Mouse (Mus musculus): Measurements from ENCODE around the gene Ltbp3.
A peak's percentile ranks its signal among the peaks of the same experiment; 100 is the strongest.

Gene Ltbp3

DNA sequence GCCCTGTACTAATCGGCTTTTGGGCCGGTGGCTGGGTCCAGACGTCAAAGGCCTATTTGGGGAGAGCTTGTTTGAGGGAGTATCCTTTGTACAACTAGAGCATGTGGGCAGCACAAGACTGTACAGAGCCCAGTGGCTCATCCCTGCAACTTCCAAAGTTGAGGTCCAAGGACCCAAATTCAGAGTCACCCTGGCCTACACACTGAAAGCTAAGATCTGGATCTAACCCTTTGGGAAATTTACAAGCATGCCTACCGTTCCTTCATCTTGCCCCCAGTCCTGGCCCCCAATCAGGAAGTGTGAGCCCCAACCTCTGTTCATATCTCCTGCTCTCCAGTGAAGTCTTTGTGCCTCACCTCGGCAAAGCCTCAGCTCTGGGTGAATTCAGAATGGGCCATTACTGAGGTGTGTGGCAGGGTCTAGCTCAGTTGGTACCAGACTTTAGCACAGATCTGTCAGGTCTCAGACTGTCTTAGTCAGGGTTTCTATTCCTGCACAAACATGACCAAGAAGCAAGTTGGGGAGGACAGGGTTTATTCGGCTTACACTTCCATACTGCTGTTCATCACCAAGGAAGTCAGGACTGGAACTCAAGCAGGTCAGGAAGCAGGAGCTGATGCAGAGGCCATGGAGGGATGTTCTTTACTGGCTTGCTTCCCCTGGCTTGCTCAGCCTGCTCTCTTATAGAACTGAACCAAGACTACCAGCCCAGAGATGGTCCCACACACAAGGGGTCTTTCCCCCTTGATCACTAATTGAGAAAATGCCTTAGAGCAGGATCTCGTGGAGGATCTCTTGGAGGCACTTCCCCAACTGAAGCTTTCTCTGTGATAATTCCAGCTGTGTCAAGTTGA, 53.4 kb downstream of the Ltbp3 start:
- peak; percentile 31 for DNase-seq

- DNase-seq, result peak; percentile 54
Measured at GRCm38 (mm10) chr19:5794771-5795576, 54.3 kb downstream of the Ltbp3 start.

DNA sequence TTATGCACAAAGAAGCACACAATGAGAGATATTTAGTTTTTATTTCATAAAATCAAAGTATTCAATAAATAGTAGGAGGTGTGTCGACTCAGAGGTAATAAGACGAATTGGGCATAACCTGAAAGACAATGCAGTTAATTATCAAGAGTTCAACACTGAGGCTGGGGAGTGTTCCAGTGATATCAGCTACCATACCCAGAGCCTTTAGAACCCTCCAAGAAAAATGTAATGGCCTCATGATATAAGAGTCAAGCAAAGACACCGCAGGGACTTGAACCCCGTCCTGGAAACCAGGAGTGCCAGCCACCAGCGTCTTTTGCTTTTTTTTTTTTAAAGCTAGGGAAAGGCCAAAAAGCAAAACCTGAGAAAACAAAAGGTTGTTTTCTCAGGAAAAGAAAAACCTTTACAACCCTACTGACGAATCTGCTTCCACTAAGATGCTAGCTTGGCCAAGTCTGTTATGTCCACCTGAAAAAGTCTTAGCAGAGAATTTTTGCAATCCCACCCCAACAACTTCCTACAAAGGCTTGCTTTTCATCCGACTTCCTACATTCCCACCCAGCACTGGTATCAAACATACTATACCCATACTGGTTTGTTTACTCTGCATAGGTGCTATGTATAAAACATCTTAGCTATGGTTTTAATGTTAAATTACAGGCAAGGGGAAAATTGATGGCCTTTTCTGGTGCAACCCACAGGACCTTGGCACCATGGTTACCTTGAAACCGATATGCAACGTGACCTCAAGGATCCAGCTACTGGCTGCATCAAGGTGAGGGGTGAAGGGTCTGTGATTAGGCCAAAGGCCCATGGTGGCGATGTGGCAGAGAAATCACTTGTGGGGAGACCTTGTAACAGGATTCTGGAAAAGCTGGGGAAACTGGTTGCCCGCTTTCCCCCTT, 55.2 kb downstream of the Ltbp3 start:
- DNase-seq, result peak; percentile 28

- DNase-seq, result no peak
Measured at GRCm38 (mm10) chr19:5796573-5797111, 55.9 kb downstream of the Ltbp3 start.

DNA sequence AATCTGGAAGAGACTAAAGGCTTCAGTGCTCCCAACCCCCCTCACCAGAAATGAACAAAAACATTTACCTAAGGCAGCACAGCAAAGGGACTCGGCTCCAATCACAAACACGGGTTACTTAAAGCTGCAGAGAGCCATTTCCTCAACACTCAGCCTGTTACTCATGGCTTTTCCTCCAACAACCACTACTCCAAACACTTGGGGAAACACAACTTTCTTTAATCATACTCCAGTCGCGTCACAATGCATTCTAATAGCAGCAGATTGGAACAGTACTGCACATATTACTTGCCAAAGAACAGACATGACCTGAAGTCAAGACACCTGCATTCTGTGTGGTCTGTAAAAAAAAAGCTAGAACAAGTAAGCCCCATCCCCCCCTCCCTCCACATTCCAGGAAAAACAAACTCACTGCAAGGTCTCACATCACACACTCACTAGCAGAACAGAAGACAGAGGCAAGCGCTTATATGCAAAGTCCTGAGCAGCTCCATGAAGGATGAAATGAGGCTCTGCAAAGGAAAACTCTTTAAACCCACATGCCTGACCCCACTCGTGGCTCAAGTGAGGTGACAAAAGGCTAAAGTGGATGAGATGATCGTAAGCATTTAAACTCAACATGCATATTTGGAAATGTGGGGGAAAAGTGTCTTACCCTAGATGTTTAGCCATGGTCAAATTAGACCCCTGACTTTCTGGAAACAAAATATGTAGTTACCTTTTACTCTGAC, 56.8 kb downstream of the Ltbp3 start:
- peak; percentile 44 for DNase-seq

- peak; percentile 40 for DNase-seq
Measured at GRCm38 (mm10) chr19:5798700-5799479, 58.2 kb downstream of the Ltbp3 start.

DNA sequence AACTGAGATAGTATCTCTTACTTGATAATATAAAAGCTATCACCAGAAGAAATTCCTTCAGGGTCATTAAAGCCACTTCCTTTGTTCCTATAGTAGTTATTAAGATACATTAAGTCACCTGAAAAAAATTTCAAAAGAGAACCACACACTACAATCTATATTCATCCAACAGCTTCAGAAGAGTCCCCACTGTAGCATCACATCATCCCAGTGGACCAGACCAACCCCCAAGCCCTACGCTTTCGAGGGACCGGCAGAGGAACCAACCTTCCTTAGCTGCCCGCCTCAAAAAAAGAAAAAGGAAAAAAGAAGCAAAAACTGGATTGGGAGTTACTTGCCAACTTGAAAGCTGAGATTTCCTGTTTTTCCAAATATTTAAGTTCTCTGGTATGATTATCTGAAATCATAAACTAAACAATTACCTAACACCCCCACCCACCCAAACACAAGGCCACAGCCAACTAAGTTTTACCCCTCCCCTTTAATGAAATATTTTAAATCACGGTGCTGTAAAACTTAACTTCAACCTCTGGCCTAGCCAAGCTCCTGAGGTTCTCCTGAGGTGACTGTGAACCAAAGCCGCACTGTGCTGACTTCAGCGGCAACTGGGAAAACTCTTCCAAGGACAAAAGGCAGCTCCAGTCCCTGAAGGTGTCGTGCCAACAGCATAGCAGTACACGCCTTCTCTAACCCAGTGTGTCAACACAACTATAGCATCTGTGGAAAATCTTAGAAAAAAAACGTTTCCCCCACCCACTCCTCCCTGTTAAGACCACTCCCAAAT, 59.1 kb downstream of the Ltbp3 start:
- peak; percentile 43 for DNase-seq

GRCm38 (mm10) chr19:5800350-5800631, 59.6 kb downstream of the Ltbp3 start:
- DNase-seq, result no peak

- peak; percentile 34 for DNase-seq
Measured at GRCm38 (mm10) chr19:5800632-5801431, 60.1 kb downstream of the Ltbp3 start.

DNA sequence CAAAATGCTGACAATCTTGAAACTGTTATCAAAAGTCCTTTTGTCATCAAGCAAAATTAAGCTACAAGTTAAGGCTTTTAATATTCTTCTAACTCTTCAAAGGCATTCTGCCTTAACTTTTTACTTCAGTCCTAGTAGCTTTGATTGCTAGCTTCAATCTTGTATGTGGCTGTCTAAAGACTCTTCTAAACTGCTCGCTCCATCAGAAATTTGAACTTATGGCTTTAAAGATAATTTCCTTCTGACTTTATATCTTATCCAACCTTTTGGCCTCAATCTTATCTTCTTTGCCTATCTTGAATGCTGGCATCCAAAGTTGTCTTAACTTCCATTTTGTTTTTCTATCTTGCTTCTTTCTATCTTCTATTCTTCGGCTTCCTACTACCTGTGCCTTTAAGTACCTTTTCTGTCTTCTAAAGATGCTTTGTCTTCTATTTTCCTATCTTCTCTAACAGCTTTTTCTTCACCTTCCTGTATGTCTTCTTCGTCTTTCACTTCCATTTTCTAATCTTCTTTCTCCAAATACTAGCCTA, 60.8 kb downstream of the Ltbp3 start:
- DNase-seq, result peak; percentile 17

GRCm38 (mm10) chr19:5802011-5802786, 61.5 kb downstream of the Ltbp3 start:
- peak; percentile 97 for DNase-seq

- DNase-seq, result no peak
Measured at GRCm38 (mm10) chr19:5802787-5803040, 62.0 kb downstream of the Ltbp3 start.

- DNase-seq, result peak; percentile 99
Measured at GRCm38 (mm10) chr19:5803041-5803880, 62.6 kb downstream of the Ltbp3 start.

GRCm38 (mm10) chr19:5803881-5804279, 63.2 kb downstream of the Ltbp3 start:
- DNase-seq, result no peak

GRCm38 (mm10) chr19:5804371-5804899, 63.7 kb downstream of the Ltbp3 start:
- no peak for DNase-seq

GRCm38 (mm10) chr19:5806051-5806808, 65.5 kb downstream of the Ltbp3 start:
- DNase-seq, result peak; percentile 85

- peak; percentile 64 for DNase-seq
Measured at GRCm38 (mm10) chr19:5806809-5807205, 66.1 kb downstream of the Ltbp3 start.
